Mouse (Mus musculus) WW6 (cell line): ENCODE measurements around the gene Elp5.

Source experiments
- DNase-seq: peaks from one replicate; pipeline ENCODE4 v3.0.0-alpha.2; 2013; ENCODE audit warnings: low read depth, low spot score

Elp5 gene

DNA sequence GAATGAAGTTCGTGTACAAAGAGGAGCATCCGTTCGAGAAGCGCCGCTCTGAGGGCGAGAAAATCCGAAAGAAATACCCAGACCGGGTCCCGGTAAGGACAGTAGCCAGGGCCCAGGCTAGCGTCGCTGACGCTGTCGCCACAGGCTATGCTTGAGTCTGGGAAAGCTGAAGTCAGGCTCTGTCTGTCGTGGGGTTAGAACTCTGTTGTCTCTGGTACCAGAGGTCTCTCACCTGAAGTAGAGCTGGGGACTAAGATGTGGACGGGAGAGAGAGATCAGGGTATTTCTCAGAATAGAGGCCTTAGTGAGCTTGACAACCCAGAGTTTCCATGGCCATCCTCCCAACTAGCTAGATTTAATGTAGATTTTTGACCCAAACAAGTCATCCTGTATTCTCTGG, 9.4 kb upstream of the Elp5 start:
- DNase-seq, result no peak

DNA sequence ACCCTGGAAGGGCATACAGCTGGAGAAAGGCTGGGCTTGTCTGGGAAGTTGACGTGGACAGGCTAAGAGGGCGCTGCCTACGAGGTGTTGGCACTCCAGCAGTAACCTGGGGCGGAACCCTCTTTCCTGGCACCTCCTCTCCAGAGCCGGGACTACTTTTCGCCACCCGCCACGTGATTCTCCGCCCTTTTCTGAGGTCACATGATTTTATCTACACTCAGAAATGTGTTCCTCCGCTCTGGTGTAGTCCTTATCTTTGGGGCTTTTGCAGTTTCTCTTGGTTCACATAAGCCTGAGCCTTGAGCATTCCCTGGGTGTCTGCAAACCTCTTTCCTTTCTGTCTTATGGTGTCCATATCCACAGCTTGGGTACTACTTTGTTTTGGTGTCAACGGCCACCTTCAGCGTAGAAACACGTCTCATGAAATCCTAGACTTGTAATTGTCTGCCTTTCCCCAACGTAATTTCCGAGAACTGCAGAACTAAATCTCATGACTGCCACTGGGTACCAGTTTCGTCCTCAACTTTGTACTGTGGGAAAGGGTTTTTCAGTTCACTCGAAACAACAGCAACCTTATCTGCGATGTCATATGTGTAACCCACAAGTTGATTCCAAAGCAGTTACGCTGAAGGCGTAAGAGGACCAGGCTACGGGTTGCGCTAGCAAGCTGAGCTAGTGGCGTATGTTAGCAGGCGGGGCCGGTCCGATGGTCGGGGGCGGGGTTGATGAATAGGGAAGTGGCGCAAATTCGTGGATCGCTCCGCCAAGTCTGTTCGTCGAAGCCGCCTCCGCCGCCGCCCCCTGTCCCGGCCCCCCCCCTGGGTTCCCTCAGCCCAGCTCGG, 8.8 kb upstream of the Elp5 start, which contains the start of gene Gabarap:
Gabarap (plus strand) TSS at position 294 of the 842 bp plus-strand sequence.
- DNase-seq, result peak; percentile 93

DNA sequence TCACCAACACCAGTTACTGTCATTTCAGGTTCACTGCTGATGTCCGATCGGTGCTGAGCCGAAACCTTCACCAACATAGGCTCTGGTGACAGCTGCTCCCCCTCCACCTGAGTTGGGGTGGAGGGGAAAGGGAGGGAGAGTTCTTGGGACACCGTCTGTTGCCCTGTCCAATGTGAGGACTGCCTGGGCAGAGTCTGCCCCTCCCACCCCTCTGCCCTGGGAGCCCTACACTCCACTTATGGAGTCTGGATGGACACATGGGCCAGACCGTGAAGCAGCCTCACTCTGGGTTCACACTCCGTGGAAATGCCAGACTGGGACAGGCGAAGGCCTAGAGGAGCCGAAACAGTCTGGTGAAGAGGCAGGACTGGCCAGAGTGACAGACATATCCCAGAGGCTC, 7.6 kb upstream of the Elp5 start:
- DNase-seq, result no peak

DNA sequence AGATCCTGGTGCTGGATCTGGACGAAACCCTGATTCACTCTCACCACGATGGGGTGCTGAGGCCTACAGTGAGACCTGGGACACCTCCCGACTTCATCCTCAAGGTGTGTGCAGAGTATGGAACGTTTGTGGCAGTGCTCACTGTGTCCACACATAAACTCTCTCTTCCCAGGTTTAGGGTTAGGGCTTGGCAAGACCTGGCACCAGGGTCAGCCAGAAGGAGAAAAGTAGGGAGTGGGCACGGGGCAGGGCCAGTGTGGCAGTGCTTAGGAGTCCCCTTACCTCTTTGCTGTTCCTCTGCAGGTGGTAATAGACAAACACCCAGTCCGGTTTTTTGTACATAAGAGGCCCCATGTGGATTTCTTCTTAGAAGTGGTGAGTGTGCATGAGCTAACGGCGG, 2.1 kb upstream of the Elp5 start:
- DNase-seq, result no peak

DNA sequence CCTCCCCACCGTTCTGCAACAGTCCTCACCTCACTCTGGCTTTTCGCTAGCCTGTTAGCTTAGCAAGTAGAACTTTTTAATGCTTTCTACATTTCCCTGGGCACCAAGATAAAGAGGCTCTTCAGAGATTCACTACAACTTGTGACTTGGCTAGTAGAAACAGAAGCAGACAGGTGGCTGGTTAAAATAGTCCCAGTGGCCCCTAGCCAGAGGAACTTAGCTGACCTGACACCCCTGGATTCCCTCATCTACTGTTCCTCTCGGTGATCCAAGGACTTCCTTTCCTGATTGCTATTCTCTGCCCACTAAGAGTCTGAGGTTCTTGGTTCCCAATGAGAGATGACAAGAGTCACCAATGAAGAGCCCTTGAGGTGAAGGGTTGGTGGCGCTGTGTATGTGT, 1.1 kb upstream of the Elp5 start:
- no peak for DNase-seq

DNA sequence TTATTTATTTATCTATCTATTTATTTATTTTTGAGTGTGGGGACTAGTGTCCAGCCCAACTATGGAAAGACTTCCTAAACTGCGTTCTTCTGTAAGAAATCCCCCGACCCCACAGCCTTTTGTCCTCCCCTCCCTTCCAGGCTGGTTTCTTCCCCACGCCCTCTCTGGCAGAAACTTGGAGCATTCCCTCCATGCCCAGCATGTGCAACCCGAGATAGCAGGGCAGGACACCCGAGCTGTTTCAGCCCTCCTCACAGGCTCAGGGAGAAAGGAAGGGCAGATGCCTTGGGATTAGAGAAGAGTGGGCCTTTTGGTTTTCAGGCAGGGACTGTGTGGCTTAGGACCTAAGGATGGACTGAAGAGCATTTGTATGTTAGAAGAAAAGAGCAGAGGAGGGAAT, 560 bp upstream of the Elp5 start:
- no peak for DNase-seq

DNA sequence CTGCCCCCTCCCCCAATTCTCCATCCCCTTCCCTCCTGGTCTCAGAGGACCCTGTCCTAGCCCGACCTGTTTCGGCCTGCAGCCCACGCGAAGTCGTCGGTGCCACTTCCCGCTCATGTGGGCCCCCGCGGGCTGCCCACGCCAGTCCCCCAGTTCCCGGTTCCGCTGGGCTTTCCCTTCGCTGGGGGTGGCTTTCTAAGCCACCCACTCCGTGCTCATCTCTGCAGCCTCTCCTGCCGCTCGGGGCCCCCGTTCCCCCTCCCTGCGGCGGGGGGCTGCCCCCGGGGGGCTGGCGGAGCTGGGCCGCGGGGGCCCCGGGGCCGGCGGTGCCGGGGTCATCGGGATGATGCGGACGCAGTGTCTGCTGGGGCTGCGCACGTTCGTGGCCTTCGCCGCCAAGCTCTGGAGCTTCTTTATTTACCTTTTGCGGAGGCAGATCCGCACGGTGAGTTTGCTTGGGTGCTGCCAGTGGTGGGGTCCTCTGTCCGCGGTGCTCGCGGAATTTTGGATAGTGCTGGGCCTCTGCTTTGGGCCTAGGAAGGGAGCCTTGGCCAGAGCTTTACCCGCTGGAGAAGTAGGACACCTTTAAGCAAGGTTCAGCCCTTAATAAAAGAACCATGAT, 1.1 kb downstream of the Elp5 start, which contains the start of gene Ctdnep1:
Ctdnep1 (plus strand) TSS at position 16 of the 622 bp plus-strand sequence.
- DNase-seq, result no peak

DNA sequence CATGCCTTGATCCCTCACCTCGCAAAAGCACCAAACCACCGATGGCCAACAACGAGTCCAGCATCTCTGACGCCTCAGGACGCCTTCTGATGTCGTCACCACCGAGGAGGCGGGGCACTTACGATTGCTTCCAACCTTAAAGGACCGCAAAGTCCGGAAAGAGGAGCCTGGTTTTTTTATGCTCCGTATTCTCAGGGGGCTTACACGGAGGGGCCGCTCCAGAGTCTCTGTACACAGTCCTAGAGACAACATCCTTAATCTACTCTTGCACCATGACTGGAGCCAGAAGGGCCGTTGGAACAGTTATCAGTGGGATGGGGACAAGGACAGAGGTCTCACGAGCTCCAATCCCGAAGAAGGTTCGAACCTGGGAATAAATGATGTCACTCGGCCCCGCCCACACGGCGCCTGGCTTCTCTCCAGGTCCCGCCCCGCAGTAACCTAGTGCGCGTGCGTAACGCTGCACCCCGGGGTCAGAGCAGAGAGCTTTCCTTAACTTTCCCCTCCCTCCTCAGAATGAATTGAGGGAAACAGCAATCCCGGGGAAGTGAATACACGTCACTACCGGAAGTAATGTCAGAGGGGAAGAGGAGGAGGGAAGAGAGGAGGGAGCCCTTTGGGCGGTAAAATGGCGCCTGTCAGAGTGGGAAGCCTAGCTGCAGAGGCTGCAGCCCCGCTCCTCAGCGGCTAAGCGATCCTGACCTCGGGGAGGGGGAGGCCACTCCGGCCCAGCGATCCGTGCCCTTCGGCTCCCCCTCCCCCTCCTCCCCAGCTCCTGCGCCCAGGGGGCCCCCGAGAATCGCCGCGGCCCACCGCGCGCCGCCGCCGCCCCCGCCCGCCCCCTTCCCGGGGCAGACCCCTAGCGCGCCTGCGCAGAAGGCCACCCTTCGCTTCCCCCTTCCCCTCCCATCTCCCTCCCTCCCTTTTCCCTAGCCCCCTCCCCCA, 1.8 kb downstream of the Elp5 start:
- peak; percentile 100 for DNase-seq

DNA sequence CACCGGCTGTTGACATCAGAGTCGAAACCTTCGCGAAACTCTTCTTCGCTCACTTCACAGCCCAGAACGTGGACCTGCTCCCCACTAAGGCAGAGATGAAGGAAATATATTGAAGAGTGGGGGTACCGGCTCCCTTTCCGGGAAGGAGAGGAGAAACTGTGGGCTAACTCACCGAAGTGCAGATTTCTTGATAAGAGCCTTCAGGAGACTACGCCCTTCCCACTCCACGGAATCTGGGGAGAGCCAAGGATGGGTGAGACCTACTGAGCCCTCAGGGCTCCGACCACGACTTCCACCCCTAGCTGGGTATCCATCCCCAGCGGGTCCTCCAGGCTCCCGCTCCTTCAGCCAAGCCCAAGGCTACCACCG, 2.5 kb downstream of the Elp5 start:
- no peak for DNase-seq

DNA sequence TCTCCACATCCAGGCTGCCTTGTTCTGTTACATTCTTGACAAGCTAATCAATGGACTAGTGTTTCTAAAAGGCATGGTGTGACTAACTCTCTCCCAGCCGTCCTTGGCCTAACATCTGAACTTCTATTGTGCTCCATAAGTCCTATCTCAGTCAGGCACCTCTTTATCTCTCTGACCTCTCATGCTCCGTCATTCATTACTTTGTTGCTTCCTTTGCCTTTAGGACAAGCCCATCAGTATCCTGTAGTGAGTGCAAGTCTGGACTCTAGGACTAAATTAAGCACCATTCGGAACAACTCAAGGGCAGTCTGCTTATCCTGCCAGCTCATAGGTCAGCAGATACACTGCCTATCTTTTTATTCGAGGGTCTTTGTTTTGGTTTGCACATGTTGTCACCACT, 6.0 kb downstream of the Elp5 start:
- no peak for DNase-seq

DNA sequence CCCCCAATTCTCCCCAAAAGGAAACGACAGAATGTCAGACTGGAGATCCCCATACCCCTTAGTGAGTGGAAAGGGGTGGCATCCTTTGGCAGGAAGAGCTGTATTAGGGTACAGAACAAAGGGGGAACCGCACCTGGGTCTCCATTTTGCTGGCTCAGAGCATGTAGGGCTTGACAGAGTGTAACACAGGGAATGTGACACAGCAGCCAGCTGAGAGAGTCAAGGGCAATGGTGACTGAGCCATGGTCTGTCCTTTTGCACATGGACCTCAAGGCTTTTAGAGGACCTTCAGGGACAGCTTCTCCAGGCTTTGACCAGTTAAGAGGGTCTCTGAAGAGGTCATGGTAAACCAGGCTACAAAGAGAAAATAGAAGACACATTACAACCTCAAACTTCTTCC, 7.4 kb downstream of the Elp5 start:
- no peak for DNase-seq

DNA sequence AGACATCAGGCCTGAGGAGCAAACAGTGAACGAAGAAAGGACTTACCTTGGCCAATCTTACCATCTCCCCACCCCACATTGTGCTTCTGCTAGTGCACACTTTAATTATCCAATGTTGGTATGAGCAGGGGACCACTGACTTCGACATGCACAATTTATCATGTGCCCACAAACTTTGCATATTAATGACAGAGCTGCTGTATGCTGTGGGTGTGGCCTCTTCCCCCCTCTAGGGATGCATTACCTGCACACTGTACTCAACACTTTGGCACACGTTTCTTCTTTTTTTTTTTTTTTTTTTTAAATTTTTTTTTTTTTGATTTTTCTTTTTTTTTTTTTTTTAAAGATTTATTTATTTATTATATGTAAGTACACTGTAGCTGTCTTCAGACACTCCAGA, 11.5 kb downstream of the Elp5 start:
- DNase-seq, result no peak

DNA sequence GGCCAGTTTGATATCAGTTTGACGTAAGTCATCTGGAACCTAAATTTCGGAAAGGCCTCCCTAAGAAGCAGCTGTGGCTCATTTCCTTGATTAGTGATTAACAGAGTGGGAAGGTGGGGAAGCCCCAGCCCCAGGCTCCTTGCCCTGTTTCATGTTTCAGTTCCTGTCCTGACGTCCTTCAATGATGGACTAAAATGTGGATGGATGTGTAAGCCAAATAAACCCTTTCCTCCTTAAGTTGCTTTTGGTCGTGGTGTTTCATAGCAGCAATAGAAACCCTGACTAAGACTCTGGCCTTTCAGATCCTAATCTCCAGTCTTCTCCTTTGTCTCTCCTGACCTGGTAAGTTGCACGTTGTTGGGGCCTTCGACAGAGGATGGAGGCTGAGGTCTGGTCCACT, 12.1 kb downstream of the Elp5 start:
- DNase-seq, result no peak

DNA sequence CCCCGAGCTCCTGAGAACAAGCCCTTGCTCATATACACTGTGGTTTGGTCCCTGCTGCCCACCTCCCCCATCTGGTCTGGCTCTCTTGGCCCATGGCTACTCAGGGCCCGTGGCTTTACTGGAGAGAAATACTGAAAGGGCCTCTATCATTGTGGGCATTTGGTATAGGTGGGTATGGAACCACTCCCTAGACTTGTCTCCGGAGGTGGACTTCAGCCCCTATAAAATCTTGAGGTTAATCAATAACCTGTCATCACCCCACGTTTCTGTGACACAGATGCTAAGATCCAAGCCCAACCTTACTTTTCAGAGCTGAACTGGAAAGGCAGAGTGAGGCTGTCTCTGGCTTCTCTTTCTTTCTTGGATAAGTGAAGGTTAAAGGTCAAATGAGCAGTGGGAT, 13.5 kb downstream of the Elp5 start:
- DNase-seq, result no peak

DNA sequence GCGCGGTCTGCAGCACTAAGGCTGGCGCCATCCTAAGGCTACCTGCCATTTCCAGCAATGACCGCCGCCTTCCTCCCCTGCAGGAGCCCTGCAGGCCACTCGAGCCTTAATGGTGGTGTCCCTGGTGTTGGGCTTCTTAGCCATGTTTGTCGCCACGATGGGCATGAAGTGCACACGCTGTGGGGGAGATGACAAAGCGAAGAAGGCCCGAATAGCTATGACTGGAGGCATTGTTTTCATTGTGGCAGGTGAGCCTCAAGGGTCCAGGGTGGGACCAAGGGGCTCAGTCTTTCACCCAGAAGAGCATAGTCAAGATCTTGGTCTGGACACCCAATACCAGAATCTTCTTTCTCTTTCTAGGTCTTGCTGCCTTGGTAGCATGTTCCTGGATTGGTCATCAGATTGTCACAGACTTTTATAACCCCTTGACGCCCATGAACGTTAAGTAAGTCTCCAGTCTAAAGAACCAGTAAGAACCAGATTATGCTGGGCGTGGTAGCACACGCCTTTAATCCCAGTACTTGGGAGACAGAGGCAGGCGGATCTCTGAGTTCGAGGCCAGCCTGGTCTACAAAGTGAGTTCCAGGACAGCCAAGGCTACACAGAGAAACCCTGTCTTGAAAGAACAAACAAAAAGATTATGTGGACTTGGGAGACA, 15.3 kb downstream of the Elp5 start:
- DNase-seq, result no peak

DNA sequence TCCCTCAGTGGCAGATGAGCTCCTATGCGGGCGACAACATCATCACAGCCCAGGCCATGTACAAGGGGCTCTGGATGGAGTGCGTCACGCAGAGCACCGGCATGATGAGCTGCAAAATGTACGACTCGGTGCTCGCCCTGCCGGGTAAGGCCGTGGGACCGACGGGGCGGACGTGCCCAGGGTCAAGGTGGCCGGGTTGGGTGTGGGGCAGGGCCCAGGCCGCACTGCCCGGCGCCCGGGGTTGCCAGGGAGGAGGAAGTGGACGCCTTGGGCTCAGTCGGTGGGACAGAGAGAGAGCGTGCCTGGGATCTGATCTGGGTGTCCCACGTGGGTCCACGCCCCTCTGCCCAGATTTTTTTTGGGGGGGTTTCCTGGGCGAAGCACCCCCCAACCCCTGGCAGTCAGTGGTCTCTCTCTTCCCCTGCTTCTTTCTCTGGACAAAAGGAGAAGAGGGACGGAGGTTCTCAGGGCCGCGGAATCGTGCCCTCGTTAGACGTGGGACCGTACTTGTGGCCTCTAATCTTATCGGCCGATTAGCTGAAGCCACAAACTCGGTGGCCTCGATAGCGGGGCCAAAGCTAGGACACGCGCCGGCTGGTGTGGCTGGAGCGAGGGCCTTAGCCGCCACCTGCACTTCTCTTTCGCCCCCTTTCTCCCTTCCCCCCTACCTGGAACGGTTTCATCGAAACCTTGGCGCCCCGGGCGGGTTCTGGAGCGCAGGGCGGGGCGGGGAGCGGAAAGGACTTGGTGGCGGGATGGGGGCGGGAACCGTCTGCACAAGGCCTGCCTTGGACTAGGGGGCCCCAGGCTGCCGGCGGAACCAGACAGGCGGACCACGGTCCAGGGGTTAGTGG, 16.1 kb downstream of the Elp5 start:
- DNase-seq, result no peak

DNA sequence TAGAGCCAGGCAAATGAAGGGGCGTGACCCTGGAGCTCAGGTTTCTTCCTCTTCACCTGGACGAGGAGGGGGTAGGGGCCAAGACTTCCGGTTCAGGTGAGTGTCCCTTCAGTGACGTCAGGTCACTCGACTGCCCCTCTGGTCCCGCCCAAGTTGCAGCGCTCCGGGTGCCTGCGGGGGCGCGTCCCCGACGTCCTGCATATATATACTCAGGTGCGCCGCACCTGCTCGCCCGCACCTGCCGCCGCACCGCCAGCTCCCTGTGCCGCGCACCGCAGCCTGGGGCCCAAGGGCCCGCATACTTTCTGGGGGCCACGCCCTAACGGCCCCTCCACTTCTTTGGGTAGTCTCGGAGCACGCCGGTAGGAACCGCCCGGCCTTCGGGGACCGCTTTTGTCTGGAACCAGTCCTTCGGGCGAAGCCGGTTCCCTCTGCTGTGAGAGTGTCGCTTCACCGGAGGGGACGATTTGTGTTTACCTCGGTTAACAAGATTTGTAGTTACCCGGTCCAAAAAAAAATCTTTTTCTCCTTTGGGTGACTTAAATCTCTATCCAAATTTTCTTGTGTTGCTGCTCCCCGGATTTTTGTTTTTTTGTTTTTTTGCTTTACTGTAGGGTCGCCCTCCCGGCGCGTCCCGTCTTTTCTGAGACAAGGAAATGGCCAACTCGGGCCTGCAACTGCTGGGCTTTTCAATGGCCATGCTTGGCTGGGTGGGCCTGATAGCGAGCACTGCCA, 16.9 kb downstream of the Elp5 start:
- no peak for DNase-seq

DNA sequence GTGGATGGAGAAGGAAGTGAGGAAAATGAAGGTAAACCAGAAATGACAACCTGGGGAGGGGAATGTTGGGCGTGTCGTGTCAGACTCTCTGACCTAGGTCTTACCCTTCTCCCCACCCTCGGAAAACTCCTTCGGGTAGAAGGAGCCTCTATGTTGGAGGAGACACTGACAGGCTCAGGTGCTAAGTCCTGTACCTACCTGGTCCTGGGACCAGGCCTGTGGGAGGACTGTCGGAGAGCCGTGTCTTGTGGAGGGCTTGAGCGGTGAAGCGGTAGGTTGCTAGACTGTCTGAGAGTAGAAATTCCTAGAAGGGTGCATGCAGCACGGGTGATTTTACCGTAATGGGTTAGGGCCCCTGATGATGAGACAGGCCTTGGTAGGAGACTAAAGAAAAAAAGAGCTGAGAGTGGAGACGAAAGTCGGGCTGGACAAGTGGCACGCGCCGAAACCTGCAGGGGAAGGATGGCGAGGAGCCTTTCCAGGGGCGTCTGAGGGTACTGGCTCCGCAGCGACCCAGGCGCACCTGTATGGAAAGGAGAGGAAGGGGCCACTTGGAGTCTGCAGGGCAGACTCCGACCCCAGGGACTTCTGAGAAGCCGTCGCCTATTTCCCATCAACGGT, 17.6 kb downstream of the Elp5 start, which contains the start of gene Cldn7:
Cldn7 (plus strand) TSS at position 130 of the 621 bp plus-strand sequence.
- no peak for DNase-seq

DNA sequence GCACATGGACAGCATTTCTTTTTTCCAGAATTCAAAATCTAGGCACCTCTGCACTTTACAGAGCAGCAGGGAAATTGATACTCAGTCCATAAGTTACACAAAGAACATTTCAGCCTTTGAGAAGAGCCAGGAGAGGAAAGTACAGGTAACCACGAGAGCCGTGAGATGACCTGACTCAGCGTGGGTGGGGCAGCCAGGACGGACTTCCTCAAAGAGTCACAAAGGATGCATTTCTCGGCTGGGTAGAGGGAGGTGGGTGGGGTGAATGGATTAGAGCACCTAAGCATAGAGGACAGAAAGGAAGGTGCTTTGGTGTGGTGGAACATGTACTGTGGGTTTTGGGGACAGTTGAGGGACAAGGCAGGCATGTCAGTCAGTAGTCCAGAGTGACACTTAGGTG, 20.5 kb downstream of the Elp5 start:
- DNase-seq, result no peak
